Mouse (Mus musculus) liver, postnatal 0 days (tissue): ENCODE measurements at regions not wholly inside any gene's neighbourhood (a gene's known extent, or its start where the extent isn't known, plus 50 kb on each side); places are given as distances from the start of the nearest gene placed in this dataset.

Experiments used
- CTCF ChIP-seq: sonication (generic); IDR thresholded peaks from 2 replicates; pipeline ENCODE4 v1.5.1; 2016; ENCODE audit warnings: antibody characterized with exemption, low read depth
- EP300 ChIP-seq: IDR thresholded peaks from 2 replicates; pipeline ENCODE4 v1.6.1; 2016; ENCODE audit warnings: antibody characterized with exemption, low read depth, mild to moderate bottlenecking

- TF ChIP-seq CTCF = no peak
- TF ChIP-seq EP300 = no peak
These were observed 124.3 kb downstream of the Sptssa start for GRCm38 (mm10) chr12:54532062-54532461.
